Mouse (Mus musculus) monocyte, adult 5-6 weeks (primary cell): ENCODE measurements around the gene Setd7. TPM values are rescaled to one million over a fixed set of nuclear protein-coding genes. Genes with fewer than 3 reads are reported as not detected.

Experiments used
- ATAC-seq: fragments of 153-309, 156-312 bp; replicated peaks from 2 replicates; pipeline ENCODE4 v1.8.0; 2017; ENCODE audit warnings: mild to moderate bottlenecking; ENCODE audit not compliant: low TSS enrichment, insufficient number of reproducible peaks, severe bottlenecking, poor library complexity, low FRiP score
- total RNA-seq: library from RNA; stranded (forward); fragments of 200-1000, 200-491, 200-594 nt; gene quantifications from 3 replicates; pipeline ENCODE4 v1.2.3, GENCODE M21; 2017

Setd7 gene
- total RNA-seq, 1 experiment from 2014 or later = 24.9 TPM

GRCm38 (mm10) chr3:51531473-51532281, 29.0 kb downstream of the Setd7 start:
- ATAC-seq = no peak

GRCm38 (mm10) chr3:51526891-51527290, 33.8 kb downstream of the Setd7 start:
- no peak for ATAC-seq

- no peak for ATAC-seq
These were observed 35.4 kb downstream of the Setd7 start for GRCm38 (mm10) chr3:51525186-51525785.

- ATAC-seq = no peak
These were observed 39.4 kb downstream of the Setd7 start for GRCm38 (mm10) chr3:51521262-51521661.

- no peak for ATAC-seq
These were observed 41.9 kb downstream of the Setd7 start for GRCm38 (mm10) chr3:51518763-51519121.

GRCm38 (mm10) chr3:51517878-51518762, 42.6 kb downstream of the Setd7 start:
- peak; percentile 81 for ATAC-seq

GRCm38 (mm10) chr3:51517467-51517866, 43.2 kb downstream of the Setd7 start:
- ATAC-seq = no peak

- ATAC-seq = no peak
These were observed 48.7 kb downstream of the Setd7 start for GRCm38 (mm10) chr3:51511983-51512382.

GRCm38 (mm10) chr3:51510903-51511302, 49.8 kb downstream of the Setd7 start:
- ATAC-seq = peak; percentile 62

- no peak for ATAC-seq
These were observed 55.2 kb downstream of the Setd7 start for GRCm38 (mm10) chr3:51505465-51505864.

- ATAC-seq = no peak
These were observed 56.2 kb downstream of the Setd7 start for GRCm38 (mm10) chr3:51504385-51504952.

GRCm38 (mm10) chr3:51499876-51500275, 60.8 kb downstream of the Setd7 start:
- ATAC-seq = no peak

- ATAC-seq = no peak
These were observed 62.0 kb downstream of the Setd7 start for GRCm38 (mm10) chr3:51498659-51499058.

- ATAC-seq = no peak
These were observed 62.7 kb downstream of the Setd7 start for GRCm38 (mm10) chr3:51497978-51498377.

GRCm38 (mm10) chr3:51495646-51496045, 65.0 kb downstream of the Setd7 start:
- no peak for ATAC-seq

GRCm38 (mm10) chr3:51494466-51494865, 66.2 kb downstream of the Setd7 start:
- no peak for ATAC-seq

- ATAC-seq = no peak
These were observed 67.3 kb downstream of the Setd7 start for GRCm38 (mm10) chr3:51493272-51493838.

- no peak for ATAC-seq
These were observed 70.5 kb downstream of the Setd7 start for GRCm38 (mm10) chr3:51490088-51490753.
